Mouse (Mus musculus) midbrain, embryonic 16.5 days (tissue): ENCODE measurements around the gene Elobl. TPM values are rescaled to one million over a fixed set of nuclear protein-coding genes. Genes with fewer than 3 reads are reported as not detected.

Experiments
- ATAC-seq: fragments of 200-750 bp; cut with Nextera tagmentation; 2 replicates; pipeline ENCODE4 v1.8.0; 2017; ENCODE audit warnings: moderate TSS enrichment
- H3K27ac ChIP-seq: fragments of 300-500 bp; sonication (generic); 2 replicates; pipeline ENCODE4 v1.5.1; 2014; ENCODE audit warnings: mild to moderate bottlenecking, low read length, mixed read lengths
- H3K27me3 ChIP-seq: fragments of 300-500 bp; sonication (generic); 2 replicates; pipeline ENCODE4 v1.6.1; 2014; ENCODE audit warnings: low read depth, low read length, mixed read lengths; ENCODE audit not compliant: control insufficient read depth, insufficient read depth
- H3K36me3 ChIP-seq: fragments of 300-500 bp; sonication (generic); 2 replicates; pipeline ENCODE4 v1.6.1; 2014; ENCODE audit warnings: mild to moderate bottlenecking, low read length, moderate library complexity, mixed read lengths; ENCODE audit not compliant: control insufficient read depth, insufficient read depth
- H3K4me1 ChIP-seq: fragments of 300-500 bp; sonication (generic); 2 replicates; pipeline ENCODE4 v1.6.1; 2014; ENCODE audit warnings: mild to moderate bottlenecking, low read length, mixed read lengths; ENCODE audit not compliant: control insufficient read depth, insufficient read depth
- H3K4me2 ChIP-seq: fragments of 300-500 bp; sonication (generic); 2 replicates; pipeline ENCODE4 v1.6.1; 2014; ENCODE audit warnings: mild to moderate bottlenecking, low read length, mixed read lengths
- H3K4me3 ChIP-seq: fragments of 300-500 bp; sonication (generic); 2 replicates; pipeline ENCODE4 v1.5.1; 2014; ENCODE audit warnings: low read depth, mild to moderate bottlenecking, low read length, moderate library complexity, mixed read lengths
- H3K9ac ChIP-seq: fragments of 300-500 bp; sonication (generic); 2 replicates; pipeline ENCODE4 v1.6.1; 2014; ENCODE audit warnings: low read depth, low read length, mixed read lengths
- H3K9me3 ChIP-seq: fragments of 300-500 bp; sonication (generic); replicated peaks from 2 replicates; pipeline ENCODE4 v1.6.1; 2014; ENCODE audit warnings: mild to moderate bottlenecking, low read length, mixed read lengths; ENCODE audit not compliant: control insufficient read depth, poor library complexity, severe bottlenecking
- WGBS: fragments of 180-500 bp; shearing (Covaris S2); extraction: QIAGEN DNeasy Blood & Tissue Kit; methylation state at CpG from one replicate; pipeline ENCODE4 v1.1.7; 2014; 5-methylcytosine and 5-hydroxymethylcytosine counted together
- polyA plus RNA-seq: library from polyadenylated mRNA; unstranded; fragments of >200 nt; fragmentation: Nextera tagmentation; extraction: Ambion mirVana; gene quantifications from 2 replicates; pipeline ENCODE4 v1.2.1, GENCODE M21; 2015

Elobl gene
- polyA plus RNA-seq, 1 experiment from 2014 or later = not detected

GRCm38 (mm10) chr11:88995616-88996015 is 28.9 kb upstream of the Elobl start:
- no peak overlapping the region for H3K4me3 ChIP-seq
- no peaks in the 10 kb centered on the region for H3K4me1 ChIP-seq
- H3K36me3 ChIP-seq = peaks cover 6% of the 10 kb centered on the region
- no peak for ATAC-seq
- WGBS = 93% methylated on average over 2 of the region's 2 CpGs
- no peaks in the 10 kb centered on the region for H3K9me3 ChIP-seq
- H3K9ac ChIP-seq = no peak overlapping the region
- no peak overlapping the region for H3K27ac ChIP-seq
- H3K4me2 ChIP-seq = no peak overlapping the region
- H3K27me3 ChIP-seq = peaks cover 25% of the 10 kb centered on the region

- ATAC-seq = no peak
- H3K4me2 ChIP-seq = no peak overlapping the region
- H3K27me3 ChIP-seq = peaks cover 15% of the 10 kb centered on the region
- H3K4me3 ChIP-seq = no peak overlapping the region
- H3K27ac ChIP-seq = no peak overlapping the region
- H3K9ac ChIP-seq = no peak overlapping the region
- H3K36me3 ChIP-seq = peaks cover 6% of the 10 kb centered on the region
- WGBS = 90% methylated on average over 7 of the region's 7 CpGs
- no peaks in the 10 kb centered on the region for H3K4me1 ChIP-seq
- no peaks in the 10 kb centered on the region for H3K9me3 ChIP-seq
Measured at GRCm38 (mm10) chr11:88994492-88994891, 27.8 kb upstream of the Elobl start.

- Histone ChIP-seq H3K9me3 (no peaks in the 10 kb centered on the region), H3K27me3 (peaks cover 6% of the 10 kb centered on the region), H3K9ac (no peak overlapping the region), H3K27ac (no peak overlapping the region), H3K36me3 (peaks cover 6% of the 10 kb centered on the region), H3K4me3 (no peak overlapping the region), H3K4me2 (no peak overlapping the region), H3K4me1 (no peaks in the 10 kb centered on the region)
- 20% methylated on average over 5 of the region's 5 CpGs for WGBS
- no peak for ATAC-seq
Measured at GRCm38 (mm10) chr11:88993625-88994024, 26.9 kb upstream of the Elobl start.

- no peaks in the 10 kb centered on the region for H3K9me3 ChIP-seq
- peaks cover 4% of the 10 kb centered on the region for H3K27me3 ChIP-seq
- H3K36me3 ChIP-seq = peaks cover 6% of the 10 kb centered on the region
- 55% methylated on average over 7 of the region's 7 CpGs for WGBS
- no peak overlapping the region for H3K9ac ChIP-seq
- no peak overlapping the region for H3K4me3 ChIP-seq
- no peak overlapping the region for H3K27ac ChIP-seq
- no peak for ATAC-seq
- no peaks in the 10 kb centered on the region for H3K4me1 ChIP-seq
- H3K4me2 ChIP-seq = no peak overlapping the region
Measured at GRCm38 (mm10) chr11:88993186-88993585, 26.5 kb upstream of the Elobl start.

GRCm38 (mm10) chr11:88989530-88989929 is 22.8 kb upstream of the Elobl start:
- Histone ChIP-seq H3K4me1 (no peaks in the 10 kb centered on the region), H3K36me3 (peaks cover 21% of the 10 kb centered on the region), H3K4me2 (no peak overlapping the region), H3K27me3 (no peaks in the 10 kb centered on the region), H3K4me3 (no peak overlapping the region), H3K9ac (no peak overlapping the region), H3K27ac (no peak overlapping the region), H3K9me3 (no peaks in the 10 kb centered on the region)
- no peak for ATAC-seq
- WGBS = 81% methylated on average over 5 of the region's 5 CpGs

GRCm38 (mm10) chr11:88988956-88989355 is 22.2 kb upstream of the Elobl start:
- 79% methylated on average over 5 of the region's 5 CpGs for WGBS
- no peak for ATAC-seq
- Histone ChIP-seq H3K9ac (no peak overlapping the region), H3K9me3 (no peaks in the 10 kb centered on the region), H3K4me3 (no peak overlapping the region), H3K36me3 (peaks cover 21% of the 10 kb centered on the region), H3K27me3 (no peaks in the 10 kb centered on the region), H3K27ac (no peak overlapping the region), H3K4me1 (no peaks in the 10 kb centered on the region), H3K4me2 (no peak overlapping the region)

GRCm38 (mm10) chr11:88986616-88987015 is 19.9 kb upstream of the Elobl start:
- Histone ChIP-seq H3K4me3 (no peak overlapping the region), H3K4me1 (no peaks in the 10 kb centered on the region), H3K9me3 (no peaks in the 10 kb centered on the region), H3K4me2 (no peak overlapping the region), H3K27ac (no peak overlapping the region), H3K36me3 (peaks cover 29% of the 10 kb centered on the region), H3K9ac (no peak overlapping the region), H3K27me3 (no peaks in the 10 kb centered on the region)
- no peak for ATAC-seq
- 92% methylated on average over 10 of the region's 10 CpGs for WGBS

GRCm38 (mm10) chr11:88981337-88981736 is 14.6 kb upstream of the Elobl start:
- H3K36me3 ChIP-seq = peaks cover 18% of the 10 kb centered on the region

GRCm38 (mm10) chr11:88977188-88977587 is 10.5 kb upstream of the Elobl start:
- ATAC-seq = no peak
- peaks cover 15% of the 10 kb centered on the region for H3K4me1 ChIP-seq
- no peak overlapping the region for H3K4me3 ChIP-seq
- H3K27ac ChIP-seq = no peak overlapping the region
- H3K27me3 ChIP-seq = no peaks in the 10 kb centered on the region
- H3K36me3 ChIP-seq = no peaks in the 10 kb centered on the region
- no peak overlapping the region for H3K4me2 ChIP-seq
- 99% methylated on average over 5 of the region's 5 CpGs for WGBS
- no peak overlapping the region for H3K9ac ChIP-seq
- no peaks in the 10 kb centered on the region for H3K9me3 ChIP-seq

More at GRCm38 (mm10) chr11:88981337-88981736, 14.6 kb upstream of the Elobl start:
- H3K4me3 ChIP-seq = no peak overlapping the region
- no peak overlapping the region for H3K4me2 ChIP-seq
- ATAC-seq = no peak
- H3K9me3 ChIP-seq = no peaks in the 10 kb centered on the region
- H3K27me3 ChIP-seq = no peaks in the 10 kb centered on the region
- H3K27ac ChIP-seq = no peak overlapping the region
- WGBS = 94% methylated on average over 8 of the region's 8 CpGs
- H3K4me1 ChIP-seq = no peaks in the 10 kb centered on the region
- no peak overlapping the region for H3K9ac ChIP-seq
